Mouse (Mus musculus) gastrocnemius, adult 18-20 months (tissue): ENCODE data around the gene Tpst1. TPM values are rescaled to one million over a fixed set of nuclear protein-coding genes. Genes with fewer than 3 reads are reported as not detected.

Experiments
- DNase-seq: peaks from one replicate; pipeline ENCODE4 v3.0.0; 2021; ENCODE audit warnings: low spot score
- total RNA-seq, 2 experiments: library from RNA; stranded (reverse); gene quantifications; 2 replicates each; pipeline ENCODE4 v1.2.3; 2021

Tpst1 gene
- total RNA-seq, 2 experiments from 2014 or later, result 3.3 to 4.1 TPM

DNA sequence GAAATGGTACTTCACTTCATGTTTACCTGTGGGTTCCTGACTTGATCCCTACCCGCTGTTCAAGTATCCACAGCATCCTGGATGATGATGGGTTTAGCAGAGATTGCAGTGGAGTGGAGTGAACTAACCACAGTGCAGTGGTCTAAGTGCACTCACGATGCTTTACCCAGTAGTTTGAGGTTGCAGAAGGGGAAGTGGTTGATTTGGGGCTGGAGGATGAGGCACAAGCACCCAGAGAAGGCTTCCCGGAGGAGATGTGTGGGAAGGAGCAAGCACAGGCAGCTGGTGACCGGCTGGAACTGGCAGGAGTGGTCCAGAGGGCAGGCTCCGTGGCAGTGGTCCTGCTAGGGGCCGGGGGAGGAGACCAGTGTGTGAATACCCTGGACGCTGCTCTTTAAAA is 16.1 kb downstream of the Tpst1 start:
- no peak for DNase-seq

DNA sequence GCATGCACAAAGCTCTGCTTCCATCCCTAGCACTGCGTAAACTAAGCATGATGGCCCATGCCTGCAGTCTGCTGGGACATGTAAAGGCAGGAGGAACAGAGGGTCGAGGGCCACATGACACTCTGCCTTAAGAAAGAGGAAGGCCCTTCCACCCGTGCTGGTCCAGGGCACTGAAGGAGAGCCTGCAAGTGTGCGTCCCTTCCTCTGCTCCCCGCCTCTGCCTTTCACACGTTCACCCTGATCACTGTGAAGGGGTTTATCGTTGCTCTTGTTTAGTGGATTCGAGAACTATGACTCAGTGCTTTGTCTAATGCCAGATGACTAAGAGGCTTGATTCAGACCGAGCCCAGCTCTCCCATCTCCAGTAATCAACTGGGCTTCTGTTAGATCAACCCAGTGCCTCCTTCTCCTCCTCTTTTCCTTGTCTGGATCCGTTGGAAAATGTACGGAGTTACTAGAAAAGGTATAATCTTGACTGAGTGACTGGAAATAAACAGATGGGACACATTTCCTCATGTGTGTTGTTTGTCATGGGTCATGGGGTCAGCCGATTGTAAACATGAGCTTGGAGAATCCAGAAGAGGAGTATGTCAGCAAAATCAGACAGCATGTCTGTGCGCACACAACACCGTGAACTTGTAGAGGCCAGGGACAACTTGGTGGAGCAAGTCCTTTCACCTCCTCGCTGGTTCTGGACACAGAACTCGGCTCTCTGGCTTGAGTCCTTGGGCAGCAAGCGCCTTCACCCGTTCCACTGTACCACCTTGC is 16.7 kb downstream of the Tpst1 start:
- DNase-seq, result peak; percentile 43

DNA sequence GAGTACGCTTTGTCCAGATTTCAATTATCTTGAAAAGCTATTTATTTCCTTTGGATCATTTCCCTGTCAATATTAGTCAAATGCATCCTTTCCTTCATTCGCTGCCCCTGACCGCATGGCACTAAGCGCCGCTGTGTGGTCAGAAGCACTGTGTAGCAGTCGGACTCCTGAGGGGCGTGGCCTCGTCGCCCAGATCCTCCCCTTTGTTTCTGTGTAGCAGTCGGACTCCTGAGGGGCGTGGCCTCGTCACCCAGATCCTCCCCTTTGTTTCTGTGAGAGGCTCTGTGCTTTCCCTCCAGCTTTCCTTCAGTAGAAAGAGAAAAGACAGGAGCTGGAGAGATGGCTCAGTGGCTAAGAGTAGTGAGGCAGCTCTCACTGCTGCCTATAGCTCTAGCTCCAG is 23.6 kb downstream of the Tpst1 start:
- DNase-seq, result no peak

DNA sequence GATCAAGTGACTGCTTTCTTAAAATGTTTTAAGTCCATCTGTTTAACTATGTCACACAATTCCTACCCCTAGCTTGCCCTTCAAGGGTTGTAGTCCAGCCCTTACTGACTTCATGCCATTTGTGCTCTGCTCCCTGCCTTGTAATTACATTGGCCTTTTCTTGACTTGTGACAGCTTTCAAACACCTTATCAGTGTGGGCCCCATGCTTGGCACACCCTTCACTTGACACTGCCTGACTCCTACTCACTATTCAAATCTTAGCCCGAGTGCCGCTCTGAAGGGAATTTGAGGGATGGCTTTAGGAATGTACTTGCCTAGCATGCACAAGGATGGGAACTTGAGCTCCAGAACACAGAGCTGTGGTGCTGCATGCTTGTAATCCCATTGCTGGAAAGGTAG is 24.7 kb downstream of the Tpst1 start:
- no peak for DNase-seq

DNA sequence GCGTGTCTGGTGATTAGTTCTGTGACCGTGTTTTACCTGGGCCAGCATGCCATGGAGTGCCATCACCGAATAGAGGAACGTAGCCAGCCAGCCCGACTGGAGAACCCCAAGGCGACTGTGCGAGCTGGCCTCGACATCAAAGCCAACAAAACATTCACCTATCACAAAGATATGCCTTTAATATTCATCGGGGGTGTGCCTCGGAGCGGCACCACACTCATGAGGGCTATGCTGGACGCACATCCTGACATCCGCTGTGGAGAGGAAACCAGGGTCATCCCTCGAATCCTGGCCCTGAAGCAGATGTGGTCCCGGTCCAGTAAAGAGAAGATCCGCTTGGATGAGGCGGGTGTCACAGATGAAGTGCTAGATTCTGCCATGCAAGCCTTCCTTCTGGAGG is 28.6 kb downstream of the Tpst1 start:
- no peak for DNase-seq

DNA sequence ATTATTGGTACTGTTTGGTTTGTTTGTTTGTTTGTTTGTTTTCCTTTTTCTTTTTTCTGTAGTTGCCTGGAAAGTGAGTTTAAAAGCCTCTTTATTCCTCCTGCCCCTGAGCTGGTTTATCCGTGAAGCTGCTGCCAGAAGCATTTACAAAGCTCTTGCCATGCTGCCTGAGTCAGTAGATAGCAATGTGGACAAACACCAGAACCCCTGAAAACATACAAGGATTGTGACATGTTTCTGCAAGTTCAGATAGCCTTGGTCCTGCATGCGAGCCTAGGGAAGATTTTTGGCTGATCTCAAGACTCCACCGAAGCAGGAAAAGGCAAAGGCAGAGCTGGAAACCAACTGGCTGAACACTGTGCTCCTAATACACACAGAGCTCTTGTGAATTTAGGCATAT is 36.2 kb downstream of the Tpst1 start:
- no peak for DNase-seq

DNA sequence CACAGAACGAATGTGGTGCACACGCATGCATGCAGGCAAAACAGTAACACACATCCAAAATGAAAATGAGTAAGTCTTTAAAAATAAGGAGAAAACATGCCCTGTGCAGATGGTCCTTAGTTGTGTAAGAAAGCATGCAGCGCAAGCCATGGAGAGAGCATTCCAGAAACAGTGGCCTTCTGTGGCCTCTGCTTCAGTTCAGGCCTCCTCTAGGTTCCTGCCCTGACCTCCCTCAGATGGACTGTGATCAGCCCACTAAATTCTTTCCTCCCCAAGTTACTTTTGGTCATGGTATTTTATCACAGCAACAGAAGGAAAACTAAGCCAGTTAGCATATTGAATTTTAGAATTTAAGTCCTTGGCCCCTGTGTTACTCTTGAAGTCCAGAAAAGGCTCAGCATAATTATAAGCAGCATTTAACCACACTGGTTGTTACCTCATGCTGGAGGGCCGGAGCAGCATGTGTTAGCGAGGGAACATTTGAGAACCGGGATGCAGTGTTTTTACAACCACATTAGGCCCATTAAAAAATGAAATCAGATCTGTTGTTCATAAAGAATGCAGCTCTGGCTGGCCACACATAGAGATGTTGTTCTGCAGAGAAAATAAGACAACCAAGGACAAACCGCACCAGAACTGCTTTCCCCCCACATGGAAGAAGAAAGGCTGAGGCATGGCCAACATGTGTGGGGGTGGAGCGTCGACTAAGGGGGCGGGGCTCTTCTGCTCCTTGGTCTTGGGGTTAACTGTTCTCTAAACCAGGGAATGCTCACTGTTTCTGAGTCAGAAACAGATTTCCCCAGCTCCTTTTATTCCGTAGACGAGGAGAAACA is 37.7 kb downstream of the Tpst1 start:
- no peak for DNase-seq

DNA sequence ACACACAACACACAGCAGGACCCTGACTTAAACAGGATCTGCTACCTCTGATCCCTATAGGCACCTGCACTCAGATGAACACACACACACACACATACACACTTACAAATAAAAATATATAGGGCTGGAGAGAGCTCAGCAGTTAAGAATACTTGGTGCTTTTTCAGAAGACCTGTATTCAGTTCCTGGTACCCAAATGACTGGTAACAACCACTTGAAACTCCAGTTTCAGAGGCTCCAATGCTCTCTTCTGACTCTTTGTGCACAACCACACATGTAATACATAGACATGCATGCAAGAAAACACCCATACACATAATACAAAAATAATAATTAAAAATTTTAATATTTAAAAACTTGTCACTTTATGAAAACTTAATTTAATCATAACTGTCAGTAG is 39.5 kb downstream of the Tpst1 start:
- DNase-seq, result no peak

DNA sequence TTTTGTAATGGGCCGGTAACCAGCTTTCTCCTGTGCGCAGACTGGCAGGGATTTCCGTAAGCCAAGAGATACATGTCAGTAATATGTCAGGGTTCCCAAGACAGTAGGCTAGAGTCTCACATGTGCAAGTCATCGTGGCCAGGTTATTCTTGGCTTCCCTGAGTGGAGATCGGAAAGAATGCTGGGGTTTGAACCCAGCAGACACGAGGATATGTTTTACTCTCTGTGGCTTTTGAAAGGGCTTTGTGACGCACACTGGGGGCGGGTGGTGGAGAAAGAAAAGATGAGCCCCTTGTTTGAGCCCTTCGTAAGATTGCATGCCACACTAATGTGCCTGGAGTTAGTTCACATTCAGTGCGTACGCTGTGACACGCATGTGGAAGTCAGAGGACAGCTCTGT is 43.0 kb downstream of the Tpst1 start:
- no peak for DNase-seq

DNA sequence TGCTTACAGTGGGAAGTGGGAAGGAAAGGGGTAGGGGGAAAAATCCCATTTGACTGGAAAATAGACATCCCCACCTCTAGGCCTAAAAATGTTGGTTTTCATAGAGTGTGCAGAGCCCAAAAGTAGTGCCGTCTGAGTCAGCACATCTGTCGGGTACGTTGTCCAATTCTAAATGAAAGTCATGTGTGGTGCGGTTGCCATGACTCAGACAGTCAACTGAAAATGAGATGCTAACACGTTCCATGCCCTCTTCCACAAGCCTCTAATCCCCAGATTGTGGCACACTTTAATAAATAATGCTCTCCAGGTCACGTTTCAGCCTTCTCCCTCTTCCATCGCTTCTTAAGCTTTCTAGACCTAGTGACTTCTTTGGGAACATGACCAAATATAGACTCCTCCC is 43.7 kb downstream of the Tpst1 start:
- DNase-seq, result no peak

DNA sequence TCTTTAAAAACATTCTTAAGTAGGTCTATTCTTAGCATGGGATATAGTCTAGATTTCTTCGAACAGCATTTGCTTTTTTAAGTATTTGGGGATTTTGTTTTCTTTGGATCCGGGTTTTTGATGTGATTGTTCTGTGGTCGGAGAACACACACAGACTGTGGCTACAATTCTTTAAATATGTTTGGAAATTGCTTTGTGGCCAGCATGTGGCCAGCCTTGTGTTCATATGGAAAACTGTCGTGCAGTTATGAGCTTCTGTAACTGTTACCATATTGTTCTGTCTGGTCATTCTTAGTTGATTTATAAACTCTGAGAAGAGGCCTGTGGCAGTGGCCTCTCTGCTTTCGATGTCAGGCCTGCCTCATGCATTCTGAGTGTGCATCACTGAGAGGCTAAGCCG is 44.8 kb downstream of the Tpst1 start:
- no peak for DNase-seq

DNA sequence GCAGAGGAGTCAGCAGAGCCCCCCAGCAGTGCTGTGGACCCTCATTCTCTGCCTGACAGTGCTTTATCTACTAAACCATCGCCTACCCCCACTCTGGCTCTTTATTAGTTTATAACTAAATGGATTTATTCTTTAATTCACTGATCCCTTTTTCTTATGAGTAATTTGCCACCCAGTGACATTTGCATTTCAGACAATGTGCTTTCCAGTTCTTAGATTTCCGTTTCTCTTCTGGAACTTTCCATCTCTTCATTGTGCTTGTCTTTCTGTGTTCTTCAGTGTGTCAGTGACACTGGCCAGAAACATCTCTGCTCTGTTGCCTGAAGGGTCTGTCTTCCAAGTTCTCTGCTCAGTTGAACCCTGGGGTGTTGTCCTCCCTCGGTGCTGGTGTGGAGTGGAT is 46.1 kb downstream of the Tpst1 start:
- no peak for DNase-seq

DNA sequence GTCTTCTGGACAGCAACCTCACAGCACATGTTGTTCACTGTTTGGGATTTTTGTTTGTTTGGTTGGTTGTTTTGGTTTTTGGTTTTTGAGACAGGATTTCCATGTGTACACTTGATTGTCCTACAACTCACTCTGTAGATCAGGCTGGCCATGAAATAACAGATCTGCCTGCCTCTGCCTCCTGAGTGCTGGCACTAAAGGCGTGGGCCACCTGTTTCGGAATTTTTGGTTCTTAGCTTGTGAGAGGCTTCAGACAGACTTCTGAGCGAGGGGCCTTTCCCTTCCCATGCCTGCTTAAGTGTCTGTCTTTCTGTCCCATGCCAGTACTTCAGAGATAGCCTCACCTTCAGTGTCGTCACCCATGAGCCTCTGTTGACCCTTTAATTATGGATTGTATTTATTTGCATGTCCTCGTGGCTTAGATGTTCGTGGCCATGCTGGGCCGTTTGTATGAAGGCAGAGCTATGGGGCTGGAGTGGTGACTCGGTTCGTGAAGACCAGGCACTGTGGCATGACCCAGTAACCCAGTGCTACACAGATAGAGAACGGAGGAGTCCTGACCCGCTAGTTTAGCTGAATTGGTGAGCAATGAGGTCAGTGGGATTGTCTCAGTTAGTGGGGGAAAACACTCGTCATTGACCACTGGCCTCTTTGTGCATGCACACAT is 47.1 kb downstream of the Tpst1 start:
- DNase-seq, result no peak

DNA sequence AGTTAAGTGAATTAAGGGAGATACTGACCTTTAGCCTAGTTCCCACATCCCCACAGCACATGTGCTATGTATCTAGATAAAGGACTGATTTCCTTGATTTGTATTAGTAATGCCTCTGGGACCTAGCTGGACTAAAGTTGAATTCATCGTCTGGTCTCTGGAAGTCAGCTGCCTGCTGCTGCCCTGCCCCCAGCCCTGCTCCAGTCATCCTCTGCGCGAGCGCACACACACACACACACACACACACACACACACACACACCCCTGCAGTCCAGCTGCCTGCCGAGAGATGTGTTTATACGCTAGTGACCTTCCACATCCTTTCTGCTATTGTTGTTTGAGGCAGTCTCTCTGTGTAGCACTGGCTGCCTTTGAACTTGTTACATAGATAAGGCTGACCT is 47.8 kb downstream of the Tpst1 start:
- peak; percentile 37 for DNase-seq

DNA sequence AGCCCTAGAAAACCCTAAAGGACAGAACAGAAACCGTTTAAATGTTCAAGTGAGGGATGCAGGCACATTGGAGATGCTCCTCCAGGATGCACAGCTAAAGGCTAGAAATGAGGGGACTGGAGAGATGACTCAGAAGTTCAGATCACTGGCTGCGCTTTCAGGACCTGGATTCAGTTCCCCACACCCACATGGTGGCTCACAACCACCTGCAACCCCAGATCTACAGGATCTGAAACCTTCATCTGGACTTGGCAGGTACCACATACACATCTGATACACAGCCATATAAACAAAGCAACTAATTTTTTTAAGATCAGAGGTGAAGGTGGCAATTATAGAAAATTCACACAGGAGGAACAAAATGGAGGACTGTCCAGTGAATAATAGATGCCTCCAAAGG is 49.2 kb downstream of the Tpst1 start:
- no peak for DNase-seq

DNA sequence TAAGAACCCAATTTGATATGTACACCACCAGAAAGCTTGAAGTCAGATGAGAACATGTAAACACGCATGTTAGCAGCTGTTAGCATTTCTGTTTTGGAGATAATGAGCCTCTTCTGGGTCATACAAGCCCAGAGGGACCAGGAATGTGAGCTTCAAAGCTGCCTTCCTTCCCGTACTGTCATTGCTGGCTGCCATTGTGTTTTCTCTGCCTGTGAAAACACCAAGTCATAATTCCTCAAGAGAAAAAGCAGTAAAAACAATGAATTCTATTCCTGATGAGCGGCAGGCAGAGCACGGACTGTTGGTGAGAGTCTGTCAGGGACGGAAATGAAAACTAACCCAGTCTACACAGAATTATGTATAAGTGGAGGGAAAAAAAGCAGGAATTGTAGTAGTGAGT is 51.1 kb downstream of the Tpst1 start:
- DNase-seq, result no peak

DNA sequence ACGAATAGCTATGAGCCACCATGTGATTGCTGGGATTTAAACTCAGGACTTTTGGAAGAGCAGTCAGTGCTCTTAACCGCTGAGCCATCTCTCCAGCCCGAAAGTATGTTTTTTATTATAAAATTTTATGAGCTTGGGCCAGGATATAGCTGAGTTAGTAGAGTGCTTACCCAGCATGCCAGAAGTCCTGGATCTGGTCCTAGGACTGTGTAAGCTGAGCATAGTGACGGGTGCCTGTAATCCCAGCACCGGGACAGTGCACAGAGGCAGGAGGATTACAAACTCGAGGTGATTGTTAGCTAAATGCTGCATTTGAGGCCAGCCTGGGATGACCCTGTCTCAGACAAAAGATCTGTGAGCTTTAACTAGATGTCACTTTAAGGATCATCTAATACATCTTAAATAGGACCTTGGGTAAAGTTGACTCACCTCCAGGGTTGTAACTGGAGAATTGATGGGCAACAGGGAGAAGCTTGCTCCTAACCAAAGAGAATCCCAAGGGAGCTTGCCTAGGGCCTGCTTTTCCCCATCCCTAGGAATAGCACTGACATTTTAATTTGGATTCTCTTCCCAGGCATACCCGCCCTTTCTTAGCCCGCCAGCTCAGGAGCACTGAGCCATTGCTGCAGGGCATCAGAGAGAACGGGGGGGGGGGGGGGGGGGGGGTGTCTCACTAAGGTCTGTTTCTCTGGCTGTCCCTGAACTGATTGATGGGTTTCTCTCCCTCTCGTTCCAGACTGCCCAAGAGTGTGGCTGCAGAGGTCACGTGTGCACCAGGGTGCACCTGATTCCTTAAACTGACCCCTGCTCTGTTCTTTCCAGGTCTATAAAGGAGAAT is 55.8 kb downstream of the Tpst1 start:
- DNase-seq, result peak; percentile 42

DNA sequence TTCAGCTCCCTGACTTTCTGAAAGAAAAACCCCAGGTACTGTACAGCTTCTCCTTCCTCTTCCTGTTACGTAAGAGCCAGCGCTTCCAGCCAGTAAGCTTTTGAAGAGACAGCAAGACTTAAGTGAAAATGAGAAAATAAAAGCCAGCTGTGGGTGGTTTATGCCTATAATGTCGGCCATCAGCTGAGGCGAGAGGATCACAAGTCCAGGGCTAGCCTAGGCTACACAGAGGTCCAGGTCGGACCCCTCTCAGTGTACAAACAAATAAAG is 56.3 kb downstream of the Tpst1 start:
- no peak for DNase-seq

DNA sequence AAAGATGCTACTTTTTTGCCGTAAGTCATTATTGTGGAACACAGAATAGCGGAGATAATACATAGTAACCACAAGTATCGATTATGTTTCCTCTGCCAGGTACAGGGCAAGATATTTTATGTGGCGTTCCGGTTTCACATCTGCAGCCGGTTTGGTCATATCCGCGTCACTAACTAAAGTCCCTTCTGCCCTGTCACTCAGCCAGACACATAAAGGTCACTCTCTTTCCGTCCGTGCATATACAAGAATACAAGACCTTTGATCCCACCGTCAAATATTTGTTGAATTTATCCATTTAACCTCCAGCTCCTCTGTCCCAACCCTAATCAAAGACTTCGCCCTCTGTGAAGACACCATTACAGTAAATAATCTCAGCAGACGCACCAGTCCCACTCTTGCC is 63.5 kb downstream of the Tpst1 start:
- no peak for DNase-seq

DNA sequence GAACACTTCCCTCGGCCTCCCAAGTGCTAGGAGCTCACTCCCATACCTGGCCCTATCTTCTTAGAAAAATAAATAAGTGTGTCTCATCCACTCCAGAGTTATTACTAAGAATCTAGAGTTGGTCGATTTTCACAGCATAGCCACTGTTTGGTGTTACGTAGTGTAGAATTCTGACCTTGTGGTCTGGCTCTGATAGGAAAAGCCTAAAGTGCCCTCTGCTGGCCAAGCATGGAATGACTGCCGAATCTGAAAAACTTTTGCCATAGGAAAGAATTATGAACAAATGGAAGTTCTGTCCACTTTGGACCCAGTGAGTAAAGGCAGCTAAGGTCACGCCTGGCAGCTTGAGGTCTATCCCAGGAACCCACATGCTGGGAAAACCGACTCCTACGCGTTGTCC is 66.3 kb downstream of the Tpst1 start:
- DNase-seq, result peak; percentile 83

DNA sequence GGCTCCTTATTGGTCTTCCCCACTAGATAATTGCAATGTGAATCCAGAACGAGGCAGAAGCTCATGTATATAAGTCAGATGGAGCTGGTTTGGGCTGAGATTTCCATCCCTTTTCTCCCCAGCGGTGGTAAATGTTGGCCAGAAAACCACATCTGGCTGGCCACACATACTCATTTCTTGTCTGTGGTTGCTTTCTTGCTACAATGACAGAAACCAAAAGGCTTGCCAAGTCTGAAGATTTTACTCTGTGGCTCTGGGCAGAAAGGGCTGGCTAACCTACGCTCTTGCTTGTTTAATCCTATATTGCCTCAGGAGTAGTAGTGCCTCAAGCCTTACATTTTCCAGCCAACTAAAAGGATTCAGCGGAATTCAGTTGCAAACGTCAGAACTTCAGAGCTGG is 68.0 kb downstream of the Tpst1 start:
- no peak for DNase-seq

DNA sequence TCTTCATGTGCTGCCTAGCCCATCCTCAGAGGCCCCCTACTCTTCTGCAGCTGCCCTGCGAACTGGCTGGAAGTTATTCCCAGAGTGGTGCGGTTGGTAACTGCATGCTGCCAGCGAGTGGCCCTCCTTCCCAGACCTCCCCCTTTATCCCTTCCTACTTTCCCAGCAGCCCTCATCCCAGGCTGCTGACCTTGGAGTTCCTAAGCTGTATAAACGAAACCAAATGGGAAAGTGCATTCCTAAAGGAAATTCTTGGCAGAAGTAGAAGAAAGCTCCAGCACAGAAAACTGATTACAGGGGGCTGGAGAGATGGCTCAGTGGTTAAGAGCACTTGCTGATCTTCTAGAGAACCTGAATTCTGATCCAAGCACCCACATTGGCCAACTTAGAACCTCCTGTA is 68.9 kb downstream of the Tpst1 start:
- DNase-seq, result no peak
